In genomic region chr4:53438836-53439480, GRCm38 (mm10) we compare ENCODE assay signal across 8 mouse cellular contexts. TPM values are rescaled to one million over a fixed set of nuclear protein-coding genes. Genes with fewer than 3 reads are reported as not detected.
DNase-seq lines count a peak whose midpoint lies in the region; ATAC-seq lines count a peak whose summit lies in the region.

No protein-coding gene starts in this region.

- no peak overlapping the region for H3K27ac ChIP-seq in kidney, embryonic 14.5 days (ENCODE audit: low read depth, low read length)
- H3K27ac ChIP-seq in forebrain, embryonic 14.5 days (ENCODE audit: low read depth, low read length): no peak overlapping the region
- no peak overlapping the region for H3K27ac ChIP-seq in midbrain, embryonic 13.5 days

- no peak for ATAC-seq in kidney, embryonic 14.5 days (ENCODE audit: low FRiP score, low TSS enrichment)
- no peak for ATAC-seq in forebrain, embryonic 14.5 days
- ATAC-seq in midbrain, embryonic 13.5 days: no peak

- H3K4me3 ChIP-seq in kidney, embryonic 14.5 days (ENCODE audit: low read length): peak overlapping the region; percentile 91; the same call in 1 of the 2 replicates
- H3K4me3 ChIP-seq in forebrain, embryonic 14.5 days (ENCODE audit: low read depth, low read length): no peak overlapping the region
- H3K4me3 ChIP-seq in midbrain, embryonic 13.5 days (replicated peaks): no peak overlapping the region

- no peak overlapping the region for H3K9ac ChIP-seq in kidney, embryonic 14.5 days (ENCODE audit: low read depth, low read length)
- no peak overlapping the region for H3K9ac ChIP-seq in forebrain, embryonic 14.5 days (ENCODE audit: low read length)
- H3K9ac ChIP-seq in midbrain, embryonic 13.5 days (replicated peaks): no peak overlapping the region

- no peak for DNase-seq in kidney, adult 8-10 months
- DNase-seq in MEL-GATA-1-ER (ENCODE audit: extremely low read depth, low read depth): peak; percentile 69
- DNase-seq in forebrain, embryonic 14.5 days (ENCODE audit: low spot score): no peak
- no peak for DNase-seq in yolk sac, embryonic 10.5 days (ENCODE audit: low spot score)
- no peak for DNase-seq in cerebellum, adult 18-20 months
- DNase-seq in B cell, adult 2 months: no peak

- WGBS in kidney, embryonic 14.5 days: 78% methylated on average over 7 of the region's 7 CpGs
- 80% methylated on average over 7 of the region's 7 CpGs for WGBS in forebrain, embryonic 14.5 days
- WGBS in midbrain, embryonic 13.5 days: 88% methylated on average over 7 of the region's 7 CpGs

- H3K27me3 ChIP-seq in kidney, embryonic 14.5 days (ENCODE audit: control insufficient read depth, insufficient read depth, low read length): no peaks in the 10 kb centered on the region
- H3K27me3 ChIP-seq in forebrain, embryonic 14.5 days (replicated peaks; ENCODE audit: control insufficient read depth, insufficient read depth, low read length): no peaks in the 10 kb centered on the region
- H3K27me3 ChIP-seq in midbrain, embryonic 13.5 days: peaks cover 12% of the 10 kb centered on the region

- no peaks in the 10 kb centered on the region for H3K9me3 ChIP-seq in kidney, embryonic 14.5 days (ENCODE audit: control insufficient read depth, low read length)
- no peaks in the 10 kb centered on the region for H3K9me3 ChIP-seq in forebrain, embryonic 14.5 days (replicated peaks; ENCODE audit: control insufficient read depth, low read length)
- H3K9me3 ChIP-seq in midbrain, embryonic 13.5 days: no peaks in the 10 kb centered on the region

- H3K4me2 ChIP-seq in kidney, embryonic 14.5 days (replicated peaks; ENCODE audit: low read depth, low read length): peak overlapping the region; percentile 96
- peak overlapping the region; percentile 95 for H3K4me2 ChIP-seq in forebrain, embryonic 14.5 days (ENCODE audit: low read length)
- H3K4me2 ChIP-seq in midbrain, embryonic 13.5 days (replicated peaks): peak overlapping the region; percentile 98; the same call in 1 of the 2 replicates

- no peaks in the 10 kb centered on the region for H3K36me3 ChIP-seq in kidney, embryonic 14.5 days (ENCODE audit: control insufficient read depth, insufficient read depth, low read length)
- no peaks in the 10 kb centered on the region for H3K36me3 ChIP-seq in forebrain, embryonic 14.5 days (ENCODE audit: control insufficient read depth, insufficient read depth, low read length)
- H3K36me3 ChIP-seq in midbrain, embryonic 13.5 days: no peaks in the 10 kb centered on the region

- H3K4me1 ChIP-seq in kidney, embryonic 14.5 days (ENCODE audit: control insufficient read depth, insufficient read depth, low read length): peaks cover 12% of the 10 kb centered on the region; the same call in 1 of the 2 replicates
- H3K4me1 ChIP-seq in forebrain, embryonic 14.5 days (ENCODE audit: control insufficient read depth, insufficient read depth, low read length): no peaks in the 10 kb centered on the region; the same call in none of the 2 replicates
- H3K4me1 ChIP-seq in midbrain, embryonic 13.5 days (replicated peaks): peaks cover 26% of the 10 kb centered on the region

RNA-seq across cellular contexts. Expression of gene Slc44a1, which starts 1.3 kb away (rescaled TPM):
- 26.8 and 48.8 TPM in 2 replicates for polyA plus RNA-seq in kidney, embryonic 14.5 days (2014; fragmentation: Nextera tagmentation; extraction: Ambion mirVana)
- polyA plus RNA-seq in forebrain, embryonic 14.5 days (2014; fragmentation: Nextera tagmentation; extraction: Ambion mirVana): 12.1 and 13.0 TPM in 2 replicates
- 7.9 and 11.6 TPM in 2 replicates for polyA plus RNA-seq in midbrain, embryonic 13.5 days (2015; fragmentation: Nextera tagmentation; extraction: Ambion mirVana)
